Mouse (Mus musculus) MN1 (cell line): ENCODE data around the gene Sema4a.

Experiments
- DNase-seq: peaks from one replicate; pipeline ENCODE4 v3.0.0-alpha.2; 2016; ENCODE audit warnings: low spot score

The Sema4a gene

DNA sequence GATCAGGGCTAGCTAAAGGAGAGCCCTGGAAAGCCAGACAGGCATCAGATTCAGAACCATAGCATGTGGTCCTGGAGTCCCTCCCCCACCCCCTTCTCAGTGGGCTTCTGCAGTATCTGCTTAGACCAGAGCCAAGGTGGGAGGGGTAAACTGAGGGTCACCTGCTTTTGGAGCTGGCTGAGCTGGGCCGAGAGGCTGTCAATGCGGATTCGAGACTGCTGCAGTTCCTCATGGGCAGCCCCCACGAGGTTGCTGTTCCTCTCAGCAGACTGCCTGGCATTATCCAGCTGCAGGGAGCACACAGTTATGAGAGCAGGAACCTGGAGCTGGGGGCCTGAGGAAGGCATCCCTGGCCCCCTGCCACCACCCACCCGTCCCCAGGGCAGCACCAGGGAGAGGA is 25.1 kb upstream of the Sema4a start:
- DNase-seq: no peak

DNA sequence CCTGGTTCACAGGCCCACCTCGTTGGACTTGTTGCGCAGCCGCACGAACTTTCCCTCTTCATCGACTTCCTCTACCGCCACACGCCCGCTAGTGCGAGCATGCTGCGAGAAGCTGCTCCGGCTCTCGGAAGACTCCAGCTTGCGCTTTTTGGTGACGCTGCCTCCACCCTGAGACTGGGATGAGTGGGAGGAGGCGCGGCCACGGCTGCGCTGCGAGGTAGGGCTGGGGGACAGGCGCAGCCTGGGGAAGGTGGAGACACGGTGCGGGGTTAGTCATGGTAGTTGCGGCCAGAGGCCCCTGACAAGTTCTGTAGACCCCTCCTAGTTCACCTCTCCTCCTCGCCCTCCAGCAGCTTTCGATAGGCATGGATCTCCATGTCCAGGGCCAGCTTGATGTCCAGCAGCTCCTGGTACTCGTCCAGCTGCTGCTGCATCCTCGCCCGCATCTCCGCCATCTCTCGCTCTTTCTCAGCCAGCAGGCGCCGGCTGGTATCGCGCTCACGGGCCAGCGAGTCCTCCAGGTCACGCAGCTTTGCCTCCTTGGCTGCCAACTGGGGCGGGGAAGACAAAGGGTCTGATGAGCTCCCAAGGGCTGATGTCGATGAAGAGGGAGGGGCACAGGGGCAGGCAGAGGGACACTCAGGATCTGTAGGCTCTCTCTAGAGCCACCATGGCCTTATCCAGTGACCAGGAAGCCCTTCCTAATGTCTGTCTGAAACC is 23.8 kb upstream of the Sema4a start:
- DNase-seq: no peak

DNA sequence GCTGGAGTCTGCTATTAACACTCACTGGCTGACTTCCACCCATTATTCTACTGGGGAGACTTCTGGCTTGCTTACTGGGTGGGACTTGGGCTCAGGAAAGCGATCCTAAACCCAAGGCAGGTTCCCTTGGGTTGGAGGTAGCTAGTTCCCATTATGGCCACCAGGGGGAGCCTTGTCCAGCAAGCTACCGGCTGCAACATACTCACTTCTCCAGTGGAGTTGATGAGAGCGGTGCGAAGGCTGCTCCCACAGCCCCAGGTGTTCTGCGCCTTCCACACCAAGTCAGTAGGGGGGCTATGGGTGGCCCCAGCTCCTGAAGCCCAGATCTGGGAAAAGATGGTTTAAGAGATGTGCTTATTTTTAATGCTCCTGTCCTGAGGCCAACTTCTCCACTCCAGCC is 22.6 kb upstream of the Sema4a start:
- DNase-seq: peak; percentile 79

DNA sequence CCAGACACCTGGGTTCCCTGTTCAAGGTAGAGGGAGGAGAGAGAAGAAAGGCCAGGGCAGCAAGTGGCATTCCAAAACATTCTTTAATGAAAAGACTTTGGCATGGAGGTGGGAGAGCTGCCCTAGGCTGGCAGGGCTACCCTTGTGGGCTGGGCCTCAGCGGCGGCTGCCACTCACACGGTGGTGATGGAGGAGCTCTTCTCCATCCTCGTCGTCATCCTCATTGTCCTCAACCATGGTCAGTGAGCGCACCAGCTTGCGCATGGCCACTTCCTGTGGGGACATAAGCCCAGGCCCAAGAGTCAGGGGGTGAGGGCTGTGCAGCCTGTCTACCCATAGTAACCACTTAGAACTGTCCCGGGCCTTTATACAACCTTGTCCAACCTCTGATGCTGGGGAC is 22.2 kb upstream of the Sema4a start:
- DNase-seq: no peak

DNA sequence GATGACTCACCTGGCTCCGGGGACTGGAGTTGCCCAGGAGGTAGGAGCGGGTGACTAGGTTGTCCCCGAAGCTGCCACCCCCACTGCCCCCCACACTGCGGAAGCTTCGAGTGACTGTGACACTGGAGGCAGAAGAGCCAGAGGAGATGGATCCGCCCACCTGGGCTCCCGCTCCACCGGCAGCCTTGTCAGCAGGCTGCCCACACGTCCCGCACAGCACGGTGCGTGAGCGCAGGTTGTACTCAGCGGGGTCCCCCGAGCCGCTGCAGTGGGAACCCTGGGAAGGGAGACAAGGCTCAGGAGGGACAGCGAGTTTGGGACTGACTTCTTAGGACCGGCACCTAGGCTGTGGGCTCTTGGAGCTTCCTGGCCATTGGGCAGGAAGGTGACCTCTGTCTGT is 21.4 kb upstream of the Sema4a start:
- DNase-seq: no peak

DNA sequence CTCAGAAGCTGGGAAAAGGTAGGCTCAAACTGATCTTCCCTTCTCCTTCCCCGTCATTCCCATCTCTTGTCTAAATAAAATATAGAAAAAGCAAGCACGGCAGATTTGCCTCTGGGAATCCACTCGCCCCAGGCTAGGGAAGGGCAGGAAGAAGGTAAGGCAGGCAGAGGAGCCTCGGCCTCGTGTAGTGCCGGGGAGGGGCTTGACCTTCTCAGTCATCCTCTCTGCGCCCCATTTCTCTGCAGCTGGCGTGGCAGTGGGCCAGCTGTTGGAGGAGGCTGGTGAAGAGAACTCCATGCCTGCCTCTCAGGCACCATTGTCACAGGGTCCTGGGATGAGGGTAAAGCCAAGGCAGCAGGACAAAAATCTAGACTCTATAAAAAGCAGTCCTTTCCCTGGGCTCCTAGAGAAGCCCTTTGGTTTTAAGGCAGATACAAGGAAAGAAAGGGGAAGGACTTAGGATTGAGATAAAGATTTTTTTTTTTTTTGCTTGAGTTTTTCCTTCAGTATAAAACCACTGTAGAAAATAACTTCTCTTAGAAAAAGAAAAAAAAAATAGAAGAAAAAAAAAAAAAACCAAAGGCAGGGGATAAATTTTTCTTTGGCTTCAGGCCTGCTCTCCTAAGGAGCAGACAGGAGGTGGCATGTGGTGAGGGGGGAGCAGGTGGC is 20.5 kb upstream of the Sema4a start:
- no peak for DNase-seq

DNA sequence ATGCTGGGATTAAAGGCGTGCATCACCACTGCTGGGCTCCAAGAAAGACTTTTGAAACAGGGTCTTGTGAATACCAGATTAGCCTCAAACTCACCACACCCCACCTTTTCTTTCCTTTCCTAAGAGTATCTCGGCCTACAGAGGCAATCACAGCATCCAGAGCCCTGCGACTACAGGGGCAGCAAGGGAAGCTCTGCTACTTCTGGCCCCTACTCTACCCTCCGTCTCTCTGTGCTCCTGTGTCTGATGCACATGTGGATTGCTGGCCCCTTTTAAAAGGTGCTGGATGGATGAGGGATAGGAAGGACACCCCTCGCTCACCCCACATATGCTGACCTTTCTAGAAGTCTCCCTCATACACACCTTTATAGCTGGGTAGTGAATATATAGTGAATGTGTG is 19.7 kb upstream of the Sema4a start:
- DNase-seq: no peak

GRCm38 (mm10) chr3:88479828-88480227 is 18.8 kb upstream of the Sema4a start:
- DNase-seq: no peak

GRCm38 (mm10) chr3:88479163-88479562 is 18.2 kb upstream of the Sema4a start:
- DNase-seq: no peak

- DNase-seq: peak; percentile 83
These were observed 16.8 kb upstream of the Sema4a start for GRCm38 (mm10) chr3:88477735-88478134.

DNA sequence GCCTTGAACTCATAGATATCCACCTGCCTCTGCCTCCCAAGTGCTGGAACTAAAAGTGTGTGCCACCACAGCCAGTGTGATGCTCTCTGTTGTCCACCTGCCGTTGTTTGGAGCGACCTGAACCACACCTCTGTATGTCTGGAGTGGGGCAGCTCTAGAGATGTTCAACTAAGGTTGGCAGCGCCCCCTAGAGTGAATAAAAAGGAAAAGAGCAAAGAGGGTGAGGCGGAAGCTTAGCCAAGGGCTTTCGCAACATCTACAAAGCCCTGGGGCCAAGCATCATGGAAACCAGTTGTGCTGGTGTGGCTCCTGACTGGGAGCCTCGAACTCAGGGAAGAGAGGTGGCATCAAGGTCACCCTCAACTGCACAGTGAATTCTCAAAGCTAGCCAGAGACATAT is 15.4 kb upstream of the Sema4a start:
- DNase-seq: no peak

GRCm38 (mm10) chr3:88473571-88473970 is 12.6 kb upstream of the Sema4a start:
- no peak for DNase-seq

DNA sequence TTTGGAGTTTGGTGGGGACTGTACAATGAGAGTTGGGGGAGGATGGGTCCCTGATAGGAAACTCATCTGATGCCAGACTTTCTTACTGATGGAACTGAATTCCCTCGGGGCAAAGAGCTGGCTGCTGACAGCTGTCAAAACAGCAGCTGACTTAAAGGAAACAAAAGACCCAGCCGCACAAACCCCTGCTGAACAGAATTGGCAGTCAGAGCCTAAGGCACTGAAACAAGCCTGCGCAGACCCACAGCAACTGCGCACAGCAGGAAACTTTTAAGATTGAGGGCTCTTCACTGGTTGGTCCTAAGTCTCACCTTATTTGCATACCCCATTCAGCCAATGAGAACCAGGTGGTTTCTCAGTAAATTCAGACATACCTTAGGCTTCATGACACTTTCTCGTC is 12.0 kb upstream of the Sema4a start:
- no peak for DNase-seq

- no peak for DNase-seq
These were observed 10.0 kb upstream of the Sema4a start for GRCm38 (mm10) chr3:88470943-88471479.

DNA sequence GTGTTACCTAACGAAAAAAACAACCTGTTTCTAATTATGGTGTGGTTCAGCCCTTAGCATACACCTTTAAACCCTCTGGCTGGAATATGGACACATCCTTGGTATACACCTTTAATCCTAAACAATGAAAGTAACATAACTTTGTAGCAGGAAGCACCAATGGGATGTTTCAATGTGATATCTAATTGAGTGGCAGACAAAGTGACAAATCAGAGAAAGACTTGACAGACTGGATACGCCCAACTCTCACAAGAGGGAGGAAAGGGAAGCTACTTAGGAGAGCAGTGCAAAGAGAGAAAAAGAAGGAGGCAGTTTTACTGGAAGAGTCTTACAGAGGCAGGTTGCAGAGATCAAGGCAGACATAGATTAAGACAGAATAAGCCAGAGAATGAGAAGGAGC is 8.5 kb upstream of the Sema4a start:
- no peak for DNase-seq

- DNase-seq: peak; percentile 90
These were observed 6.3 kb upstream of the Sema4a start for GRCm38 (mm10) chr3:88467116-88467824.

DNA sequence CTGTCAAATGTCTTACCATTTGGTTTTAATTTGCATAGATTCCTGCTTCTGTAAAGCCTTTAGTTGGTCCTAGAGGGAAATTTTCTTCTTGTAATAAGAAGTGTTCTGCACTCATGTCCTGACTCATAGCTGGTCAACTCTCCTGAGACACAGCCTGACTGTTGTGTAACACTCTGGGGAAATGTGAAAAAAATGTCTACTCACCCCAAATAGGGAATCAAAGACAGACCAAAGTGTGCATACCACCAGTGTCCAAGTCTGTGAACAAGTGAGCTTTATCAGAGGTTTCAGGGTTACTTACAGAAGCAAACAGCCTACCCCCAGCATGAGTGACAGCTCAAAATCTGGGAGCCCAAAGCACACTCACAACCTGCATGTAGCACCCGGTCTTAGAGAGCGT is 4.1 kb upstream of the Sema4a start:
- DNase-seq: peak; percentile 28

DNA sequence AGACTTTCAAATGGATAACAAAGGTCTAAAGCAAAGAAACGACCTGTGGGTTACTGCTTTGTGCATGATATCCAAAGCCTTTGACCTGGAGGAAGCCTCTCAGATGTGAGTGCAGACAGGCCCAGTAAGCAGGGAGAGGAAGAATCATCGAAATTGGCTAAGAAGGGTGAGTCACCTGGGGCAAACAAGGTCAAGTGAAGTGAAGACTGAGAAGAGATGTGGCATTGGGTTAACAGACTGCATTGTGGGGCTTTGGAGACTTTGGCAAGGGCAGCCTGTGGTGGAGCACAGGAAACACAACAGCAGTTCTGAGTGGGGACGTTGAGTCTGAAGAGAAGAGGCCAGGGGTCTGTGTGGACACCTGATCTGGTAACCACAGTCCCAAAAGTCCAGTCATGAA is 3.4 kb upstream of the Sema4a start:
- no peak for DNase-seq

DNA sequence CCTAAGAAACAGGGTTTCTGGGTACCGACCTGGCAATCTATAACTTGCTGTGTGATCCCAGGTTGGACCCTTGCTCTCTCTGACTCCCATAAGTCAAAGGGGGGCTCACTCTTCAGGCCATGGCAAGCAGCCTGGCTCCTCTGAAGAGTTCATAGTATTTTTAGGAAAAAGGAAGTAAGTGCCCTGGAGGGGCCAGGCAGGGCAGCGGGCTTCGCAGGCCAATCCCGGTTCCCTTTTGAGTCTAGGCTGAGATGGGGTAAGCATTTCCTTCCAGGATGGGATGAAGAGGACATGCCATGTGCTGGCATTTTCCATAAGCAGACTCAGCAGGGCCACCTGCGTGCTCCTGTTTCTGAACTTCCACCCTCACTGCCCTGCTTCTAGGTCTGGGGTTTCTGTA is 953 bp downstream of the Sema4a start:
- no peak for DNase-seq

GRCm38 (mm10) chr3:88458778-88459219 is 2.2 kb downstream of the Sema4a start:
- peak; percentile 31 for DNase-seq

GRCm38 (mm10) chr3:88456746-88457532 is 4.0 kb downstream of the Sema4a start:
- no peak for DNase-seq

- no peak for DNase-seq
These were observed 4.7 kb downstream of the Sema4a start for GRCm38 (mm10) chr3:88456313-88456712.
